Mouse (Mus musculus): ENCODE measurements at regions not wholly inside any gene's neighbourhood (a gene's known extent, or its start where the extent isn't known, plus 50 kb on each side); places are given as distances from the start of the nearest gene placed in this dataset.

- DNase-seq (ENCODE audit: low read depth), result peak; percentile 46
Observed at GRCm38 (mm10) chr13:26714056-26714455, 55.9 kb downstream of the Hdgfl1 start.

GRCm38 (mm10) chr13:26699062-26699684 is 70.8 kb downstream of the Hdgfl1 start:
- no peak for DNase-seq (ENCODE audit: low read depth)

DNA sequence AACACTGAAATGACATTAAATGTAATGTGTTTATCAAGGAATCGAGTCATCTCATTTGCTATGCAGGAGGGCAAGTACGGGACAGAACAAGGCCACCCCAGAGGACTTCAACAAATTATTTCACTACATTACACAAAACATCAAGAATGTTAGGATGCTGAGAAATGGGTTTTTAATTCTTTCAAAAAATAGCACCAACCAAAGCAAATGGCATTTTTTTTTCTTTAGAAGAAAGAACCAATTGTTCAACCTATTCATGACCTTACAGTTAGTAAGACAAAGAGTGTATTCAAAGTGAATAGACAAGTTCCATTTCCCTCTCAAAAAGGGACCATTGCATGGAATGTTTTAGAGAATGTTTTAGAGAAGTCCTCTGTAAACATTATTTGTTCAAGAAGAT is 110.5 kb downstream of the Hdgfl1 start:
- no peak for DNase-seq (ENCODE audit: low read depth)

DNA sequence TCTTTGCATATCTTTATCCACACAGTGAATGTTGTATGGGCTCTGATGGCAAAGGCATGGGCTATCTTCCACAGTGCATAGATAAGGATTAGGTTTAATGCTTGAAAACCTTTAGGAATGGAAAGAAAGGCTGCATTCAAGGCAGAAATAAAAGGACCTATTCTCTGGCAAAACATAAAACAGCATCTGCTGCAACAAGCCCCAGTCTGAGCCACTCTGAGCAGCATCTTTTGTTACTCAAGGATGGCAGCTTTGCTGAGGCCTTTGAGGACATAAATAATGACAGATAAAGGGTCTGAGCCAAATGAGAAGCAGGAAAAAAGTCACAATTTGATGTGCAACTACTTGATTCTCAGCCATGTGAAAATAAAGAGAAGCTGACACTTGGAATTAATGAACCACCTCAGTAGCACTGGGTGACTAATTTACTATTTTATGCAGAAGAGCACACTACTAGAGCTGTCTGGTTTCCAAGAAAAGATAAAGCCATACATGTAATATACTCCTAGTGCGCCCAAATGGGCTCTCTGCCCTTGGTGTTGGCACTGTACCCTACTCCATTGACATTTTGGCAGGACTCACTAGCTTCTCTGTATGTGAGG is 112.9 kb downstream of the Hdgfl1 start:
- DNase-seq (ENCODE audit: low read depth), result peak; percentile 43
